17 mouse cellular contexts compared by ENCODE assay signal in the genomic region with DNA sequence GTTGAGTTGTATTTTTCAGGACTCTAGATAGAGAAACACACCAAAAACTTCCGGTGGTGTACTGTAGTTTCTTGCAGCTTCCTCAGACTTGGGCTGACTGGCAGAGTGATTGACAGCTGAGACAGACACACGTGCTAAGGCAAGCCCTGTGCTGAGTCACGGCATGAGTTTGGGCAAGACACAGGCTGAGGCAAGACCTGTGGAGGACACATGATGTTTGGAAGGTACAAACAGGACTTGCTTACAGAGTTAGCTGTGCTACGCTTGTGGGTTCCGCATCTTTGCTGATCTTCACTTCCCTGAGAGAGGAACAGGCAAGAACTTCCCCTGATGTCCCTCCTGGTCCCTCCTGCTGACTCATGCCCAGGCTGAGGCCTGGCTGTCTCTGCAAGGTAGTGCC. TPM values are rescaled to one million over a fixed set of nuclear protein-coding genes. Genes with fewer than 3 reads are reported as not detected.
DNase-seq lines count a peak whose midpoint lies in the region; ATAC-seq lines count a peak whose summit lies in the region.
"Had no signal": no experiment of that assay in that cellular context is flagged by ENCODE, and none has a peak within 500 bp of the region (broad histone marks: within the 10 kb centered on the region; RNA-seq: fewer than 3 reads in every experiment).

No protein-coding gene starts in this region.

- H3K27me3 ChIP-seq in limb, embryonic 15.5 days = no peaks in the 10 kb centered on the region
- no peaks in the 10 kb centered on the region for H3K27me3 ChIP-seq in limb, embryonic 10.5 days (ENCODE audit: low read depth, poor library complexity, severe bottlenecking)
- H3K27me3 ChIP-seq in hindbrain, embryonic 13.5 days = no peaks in the 10 kb centered on the region
- H3K27me3 ChIP-seq in heart, embryonic 12.5 days (replicated peaks) = no peaks in the 10 kb centered on the region
- H3K27me3 ChIP-seq: forebrain, embryonic 15.5 days; neural tube, embryonic 13.5 days had no signal

- no peaks in the 10 kb centered on the region for H3K9me3 ChIP-seq in limb, embryonic 15.5 days
- no peaks in the 10 kb centered on the region for H3K9me3 ChIP-seq in limb, embryonic 10.5 days (replicated peaks)
- H3K9me3 ChIP-seq in hindbrain, embryonic 13.5 days = no peaks in the 10 kb centered on the region
- H3K9me3 ChIP-seq in heart, embryonic 12.5 days (replicated peaks) = no peaks in the 10 kb centered on the region
- H3K9me3 ChIP-seq: embryonic facial prominence, embryonic 10.5 days; forebrain, embryonic 15.5 days; neural tube, embryonic 13.5 days had no signal

- peak overlapping the region; percentile 9; the same call in 1 of the 2 replicates for H3K27ac ChIP-seq in limb, embryonic 15.5 days
- H3K27ac ChIP-seq in limb, embryonic 10.5 days = no peak overlapping the region
- no peak overlapping the region for H3K27ac ChIP-seq in hindbrain, embryonic 13.5 days
- no peak overlapping the region for H3K27ac ChIP-seq in heart, embryonic 12.5 days (ENCODE audit: poor library complexity, severe bottlenecking)
- H3K27ac ChIP-seq: embryonic facial prominence, embryonic 10.5 days; forebrain, embryonic 15.5 days; neural tube, embryonic 13.5 days had no signal

- no peaks in the 10 kb centered on the region for H3K36me3 ChIP-seq in limb, embryonic 15.5 days
- no peaks in the 10 kb centered on the region for H3K36me3 ChIP-seq in limb, embryonic 10.5 days
- no peaks in the 10 kb centered on the region for H3K36me3 ChIP-seq in hindbrain, embryonic 13.5 days
- peaks cover 7% of the 10 kb centered on the region; the same call in 1 of the 2 replicates for H3K36me3 ChIP-seq in heart, embryonic 12.5 days
- H3K36me3 ChIP-seq: embryonic facial prominence, embryonic 10.5 days; forebrain, embryonic 15.5 days; neural tube, embryonic 13.5 days had no signal

- no peak overlapping the region for H3K9ac ChIP-seq in limb, embryonic 15.5 days
- no peak overlapping the region for H3K9ac ChIP-seq in hindbrain, embryonic 13.5 days
- no peak overlapping the region for H3K9ac ChIP-seq in heart, embryonic 12.5 days
- H3K9ac ChIP-seq: forebrain, embryonic 15.5 days; neural tube, embryonic 13.5 days had no signal

- ATAC-seq in limb, embryonic 15.5 days (ENCODE audit: insufficient number of reproducible peaks, low FRiP score, low TSS enrichment, low read depth) = no peak
- ATAC-seq in hindbrain, embryonic 13.5 days (ENCODE audit: low FRiP score) = no peak
- ATAC-seq in heart, embryonic 12.5 days (ENCODE audit: insufficient number of reproducible peaks, low FRiP score) = no peak
- ATAC-seq: CD4-positive, CD25-positive, alpha-beta regulatory T cell, adult 4 months; forebrain, embryonic 15.5 days had no signal

- no peak overlapping the region for H3K4me2 ChIP-seq in limb, embryonic 15.5 days
- H3K4me2 ChIP-seq in hindbrain, embryonic 13.5 days = no peak overlapping the region
- H3K4me2 ChIP-seq in heart, embryonic 12.5 days = no peak overlapping the region
- H3K4me2 ChIP-seq: forebrain, embryonic 15.5 days; neural tube, embryonic 13.5 days had no signal

- 70% methylated on average over 5 of the region's 5 CpGs for WGBS in limb, embryonic 15.5 days
- WGBS in limb, embryonic 10.5 days = 87% methylated on average over 5 of the region's 5 CpGs
- WGBS in hindbrain, embryonic 13.5 days = 82% methylated on average over 5 of the region's 5 CpGs
- 65% methylated on average over 5 of the region's 5 CpGs for WGBS in heart, embryonic 12.5 days

- no peak overlapping the region for H3K4me3 ChIP-seq in limb, embryonic 15.5 days
- no peak overlapping the region for H3K4me3 ChIP-seq in limb, embryonic 10.5 days
- no peak overlapping the region for H3K4me3 ChIP-seq in hindbrain, embryonic 13.5 days
- no peak overlapping the region for H3K4me3 ChIP-seq in heart, embryonic 12.5 days
- H3K4me3 ChIP-seq: embryonic facial prominence, embryonic 10.5 days; erythroblast, embryonic 14.5 days; forebrain, embryonic 15.5 days; neural tube, embryonic 13.5 days had no signal

- DNase-seq in limb, embryonic 10.5 days (ENCODE audit: low spot score) = no peak
- peak; percentile 45 for DNase-seq in 416B (ENCODE audit: low read depth)
- DNase-seq in adrenal gland, postnatal 14 days = peak; percentile 47
- DNase-seq in monocyte, adult 2 months (ENCODE audit: low read depth in 1 of 2, low spot score in 2 of 2) = peak; percentile 12 to 37
- no peak for DNase-seq in cerebellum, adult 11 months
- DNase-seq: cerebellum, adult 9-11 months; heart, postnatal 14 days; kidney, adult 2 months; kidney, postnatal 4 days had no signal

- H3K4me1 ChIP-seq in limb, embryonic 15.5 days = peaks cover 14% of the 10 kb centered on the region; the same call in 1 of the 2 replicates
- peaks cover 16% of the 10 kb centered on the region for H3K4me1 ChIP-seq in limb, embryonic 10.5 days
- 0 out of 2 replicates have a peak, but pooled peaks cover 4% of the 10 kb centered on the region for H3K4me1 ChIP-seq in hindbrain, embryonic 13.5 days (replicated peaks)
- H3K4me1 ChIP-seq in heart, embryonic 12.5 days (replicated peaks) = peaks cover 35% of the 10 kb centered on the region
- H3K4me1 ChIP-seq: forebrain, embryonic 15.5 days had no signal

RNA-seq across cellular contexts. Expression of gene Crybg3, which starts 17.3 kb away (rescaled TPM):
- 12.0 and 13.8 TPM in 2 replicates for polyA plus RNA-seq in limb, embryonic 15.5 days (2015; fragmentation: Nextera tagmentation; extraction: Ambion mirVana)
- 7.2 and 7.8 TPM in 2 replicates for polyA plus RNA-seq in limb, embryonic 10.5 days (2016; fragmentation: Nextera tagmentation; extraction: Ambion mirVana)
- 15.8 and 17.3 TPM in 2 replicates for total RNA-seq in adrenal gland, postnatal 14 days (2021)
- 3.0 and 4.1 TPM in 2 replicates for polyA plus RNA-seq in hindbrain, embryonic 13.5 days (2015; fragmentation: Nextera tagmentation; extraction: Ambion mirVana)
- 18.9 and 22.3 TPM in 2 replicates for polyA plus RNA-seq in heart, embryonic 12.5 days (2016; fragmentation: Nextera tagmentation; extraction: Ambion mirVana)
- polyA plus RNA-seq: erythroblast, embryonic 14.5 days had no signal

RNA-seq across cellular contexts. Expression of gene Arl6, which starts 55.7 kb away (rescaled TPM):
- polyA plus RNA-seq in limb, embryonic 15.5 days (2015; fragmentation: Nextera tagmentation; extraction: Ambion mirVana) = 25.6 and 26.9 TPM in 2 replicates
- 41.3 and 42.4 TPM in 2 replicates for polyA plus RNA-seq in limb, embryonic 10.5 days (2016; fragmentation: Nextera tagmentation; extraction: Ambion mirVana)
- total RNA-seq in adrenal gland, postnatal 14 days (2021) = 8.0 and 9.4 TPM in 2 replicates
- 48.8 and 51.5 TPM in 2 replicates for polyA plus RNA-seq in hindbrain, embryonic 13.5 days (2015; fragmentation: Nextera tagmentation; extraction: Ambion mirVana)
- polyA plus RNA-seq in heart, embryonic 12.5 days (2016; fragmentation: Nextera tagmentation; extraction: Ambion mirVana) = 20.7 and 22.6 TPM in 2 replicates

Comparison
In these comparisons a context has a peak if more than half of its experiments do, and no peak if none do; other contexts are left out.
1. DNase-seq: peak in 416B (single experiment), adrenal gland, postnatal 14 days (single experiment) and monocyte, adult 2 months (2 of 2); none in limb, embryonic 10.5 days (single experiment) and cerebellum, adult 11 months (single experiment).